Mouse (Mus musculus): Measurements from ENCODE around the gene Cyp21a1. TPM values are rescaled to one million over a fixed set of nuclear protein-coding genes. Genes with fewer than 3 reads are reported as not detected.
"Not testable (repeated sequence)": the region's sequence is repeated elsewhere in the genome, so short reads cannot be mapped to it uniquely, and the experiment has no call there.

Gene Cyp21a1
- polyA plus RNA-seq, 1 experiment from 2014 or later = not detected

DNA sequence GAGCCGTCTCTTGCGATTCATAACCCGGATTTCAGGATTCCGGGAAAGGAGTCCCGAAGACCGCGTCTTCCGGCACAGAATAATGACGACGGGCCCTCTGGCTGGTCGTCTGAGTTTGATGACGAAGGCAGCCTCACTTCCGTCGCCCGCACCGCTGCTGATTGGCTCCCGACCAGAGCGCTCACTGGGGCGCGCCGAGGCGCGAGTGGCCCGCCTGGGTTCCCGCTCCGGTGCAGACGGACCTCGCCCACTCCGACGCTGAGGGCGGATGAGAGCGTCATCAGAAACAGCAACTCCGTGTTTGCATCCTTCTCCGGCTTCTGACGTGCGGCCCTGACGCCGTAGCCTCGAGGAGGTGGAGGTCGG, 32.5 kb upstream of the Cyp21a1 start, which contains the start of the genes Stk19 and Dxo:
Gene Stk19 (minus strand): TSS at position 90 of the 366 bp plus-strand sequence.
Gene Dxo (plus strand): TSS at position 164 of the 366 bp plus-strand sequence.
- H3K9ac ChIP-seq (replicated peaks) = peak within 1 kb of the TSS; percentile 79
- H3K27ac ChIP-seq = peak within 1 kb of the TSS; percentile 64; the same call in 1 of the 2 replicates
- WGBS = under 1% methylated on average over 40 of the region's 40 CpGs
- H3K27me3 ChIP-seq = no peaks in the 10 kb centered on the region
- H3K4me1 ChIP-seq (replicated peaks) = peaks cover 28% of the 10 kb centered on the region
- H3K4me2 ChIP-seq = peak within 1 kb of the TSS; percentile 99
- no peaks in the 10 kb centered on the region for H3K9me3 ChIP-seq
- peak within 1 kb of the TSS; percentile 79 for H3K4me3 ChIP-seq (replicated peaks)
- peaks cover 61% of the 10 kb centered on the region for H3K36me3 ChIP-seq
- peak; percentile 86 for ATAC-seq (ENCODE audit: insufficient number of reproducible peaks, insufficient read depth, low FRiP score, low TSS enrichment, low read depth)

DNA sequence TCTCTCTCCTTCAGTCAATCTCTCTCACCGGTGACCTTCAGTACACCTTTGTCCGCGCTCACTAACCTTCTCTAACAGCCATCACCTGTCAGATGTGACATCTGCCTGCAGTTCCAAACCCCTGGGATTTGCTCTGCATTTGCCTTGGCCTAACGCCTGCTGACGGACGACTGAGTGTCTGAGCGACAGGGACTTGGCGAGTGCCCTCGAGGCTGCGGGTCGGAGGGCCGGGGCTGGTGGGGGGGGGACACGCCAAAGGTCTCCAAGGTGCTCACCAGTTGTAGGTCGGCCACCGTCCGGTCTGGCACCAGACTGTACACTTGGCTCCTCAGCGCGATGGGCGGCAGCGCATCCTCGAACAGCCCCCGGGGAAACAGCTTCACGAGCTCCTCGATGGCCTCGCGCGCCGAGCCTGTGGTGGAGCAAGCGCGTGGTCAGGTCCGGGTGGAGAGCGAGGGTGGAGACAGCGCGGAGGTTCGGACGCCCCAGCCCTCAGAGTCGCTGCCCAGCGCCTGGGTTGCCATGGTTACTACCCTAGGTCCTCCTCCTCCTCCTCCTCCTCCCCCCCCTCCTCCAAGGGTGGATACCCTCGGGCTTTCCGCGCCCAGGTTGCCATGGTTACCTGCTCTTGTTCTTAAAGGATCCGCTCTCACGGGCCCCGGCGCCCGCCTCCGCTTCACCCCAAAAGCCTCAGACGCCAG, 31.9 kb upstream of the Cyp21a1 start:
- H3K36me3 ChIP-seq = peaks cover 60% of the 10 kb centered on the region
- ATAC-seq (ENCODE audit: insufficient number of reproducible peaks, insufficient read depth, low FRiP score, low TSS enrichment, low read depth) = peak; percentile 67
- H3K4me3 ChIP-seq (replicated peaks) = peak overlapping the region; percentile 79
- peak overlapping the region; percentile 64; the same call in 1 of the 2 replicates for H3K27ac ChIP-seq
- no peaks in the 10 kb centered on the region for H3K27me3 ChIP-seq
- 4% methylated on average over 48 of the region's 48 CpGs for WGBS
- H3K9ac ChIP-seq (replicated peaks) = peak overlapping the region; percentile 79
- peaks cover 28% of the 10 kb centered on the region for H3K4me1 ChIP-seq (replicated peaks)
- peak overlapping the region; percentile 99 for H3K4me2 ChIP-seq
- no peaks in the 10 kb centered on the region for H3K9me3 ChIP-seq

DNA sequence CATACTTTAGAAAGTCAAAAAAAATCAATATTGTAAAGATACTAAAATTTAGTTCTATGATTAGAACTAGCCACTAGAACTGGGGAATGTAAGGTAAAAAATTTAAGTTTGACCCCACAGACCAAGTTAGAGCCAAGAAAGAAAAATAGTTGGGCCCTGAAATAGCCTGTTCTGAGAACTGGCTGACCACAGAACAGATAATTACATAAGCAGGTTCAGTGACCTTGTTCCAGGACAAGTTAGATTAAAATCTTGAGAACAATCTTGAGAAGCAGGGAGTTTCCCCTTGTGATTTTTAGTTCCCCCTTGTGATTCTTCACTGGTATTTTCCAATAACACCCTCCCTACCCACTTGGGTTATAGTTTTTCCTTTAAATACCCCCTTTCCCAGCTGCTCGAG, 26.4 kb upstream of the Cyp21a1 start:
- H3K27ac ChIP-seq; H3K9ac ChIP-seq (replicated peaks); ATAC-seq (ENCODE audit: insufficient number of reproducible peaks, insufficient read depth, low FRiP score, low TSS enrichment, low read depth); H3K4me2 ChIP-seq; H3K4me1 ChIP-seq (replicated peaks); H3K4me3 ChIP-seq (replicated peaks); H3K27me3 ChIP-seq; H3K9me3 ChIP-seq: not testable (repeated sequence)
- peaks cover 78% of the 10 kb centered on the region for H3K36me3 ChIP-seq
- 83% methylated on average over 1 of the region's 1 CpGs for WGBS

DNA sequence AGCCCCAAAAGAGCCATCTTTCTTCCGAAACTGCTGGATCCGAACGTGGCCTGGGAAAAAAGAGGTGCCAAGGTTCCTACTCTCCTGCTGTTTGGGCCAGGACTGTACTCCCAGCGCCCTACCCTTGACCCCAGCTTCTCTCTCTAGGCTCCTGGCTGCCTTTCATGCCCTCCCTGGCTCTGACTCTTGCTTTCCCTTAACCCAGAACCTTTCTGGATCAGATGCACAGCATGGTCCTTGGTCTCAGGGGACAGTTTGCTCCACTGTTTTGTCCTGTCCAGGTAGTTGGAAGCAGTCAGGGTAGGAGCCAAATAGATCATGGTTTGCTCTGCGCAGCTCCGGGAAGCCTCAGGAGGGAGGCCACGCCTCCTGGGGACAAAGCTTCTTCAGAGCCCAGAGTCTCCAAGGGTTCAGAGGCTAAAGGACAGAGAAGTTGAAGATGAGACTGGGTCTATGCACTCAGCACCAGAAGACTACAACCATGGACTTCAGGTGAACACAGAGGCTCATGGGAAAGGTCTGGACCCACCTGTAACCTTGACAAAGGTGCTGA, 10.5 kb upstream of the Cyp21a1 start:
- Histone ChIP-seq H3K4me3 (replicated peaks) (no peak overlapping the region), H3K4me1 (replicated peaks) (no peaks in the 10 kb centered on the region), H3K36me3 (no peaks in the 10 kb centered on the region), H3K27me3 (no peaks in the 10 kb centered on the region), H3K27ac (no peak overlapping the region), H3K9me3 (no peaks in the 10 kb centered on the region), H3K9ac (replicated peaks) (no peak overlapping the region), H3K4me2 (no peak overlapping the region)
- no peak for ATAC-seq (ENCODE audit: insufficient number of reproducible peaks, insufficient read depth, low FRiP score, low TSS enrichment, low read depth)
- 83% methylated on average over 7 of the region's 7 CpGs for WGBS

DNA sequence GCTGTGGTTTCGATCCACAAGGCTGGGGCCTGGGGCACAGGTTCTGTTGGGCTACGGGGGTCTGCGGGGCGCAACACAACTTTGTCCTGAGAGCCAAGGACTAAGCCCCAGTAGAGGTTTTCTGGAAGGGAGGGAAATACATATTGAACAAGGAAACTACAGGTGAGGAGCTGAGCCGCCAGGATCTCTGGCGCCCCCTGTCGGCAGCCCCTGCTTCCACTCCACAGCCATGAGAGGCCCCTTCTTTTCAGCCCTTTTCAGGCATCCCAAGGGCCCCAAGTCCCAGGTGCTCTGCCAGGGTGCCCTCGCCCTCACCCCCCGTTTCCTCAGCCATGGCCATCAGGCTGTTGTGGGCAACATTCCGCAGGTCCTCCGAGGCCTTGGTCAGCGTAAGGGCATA, 9.4 kb upstream of the Cyp21a1 start:
- not testable (repeated sequence) for H3K27me3 ChIP-seq; H3K36me3 ChIP-seq; H3K4me2 ChIP-seq; ATAC-seq (ENCODE audit: insufficient number of reproducible peaks, insufficient read depth, low FRiP score, low TSS enrichment, low read depth); H3K4me1 ChIP-seq (replicated peaks); H3K4me3 ChIP-seq (replicated peaks); H3K27ac ChIP-seq; H3K9ac ChIP-seq (replicated peaks); H3K9me3 ChIP-seq
- WGBS = 60% methylated on average over 12 of the region's 12 CpGs

DNA sequence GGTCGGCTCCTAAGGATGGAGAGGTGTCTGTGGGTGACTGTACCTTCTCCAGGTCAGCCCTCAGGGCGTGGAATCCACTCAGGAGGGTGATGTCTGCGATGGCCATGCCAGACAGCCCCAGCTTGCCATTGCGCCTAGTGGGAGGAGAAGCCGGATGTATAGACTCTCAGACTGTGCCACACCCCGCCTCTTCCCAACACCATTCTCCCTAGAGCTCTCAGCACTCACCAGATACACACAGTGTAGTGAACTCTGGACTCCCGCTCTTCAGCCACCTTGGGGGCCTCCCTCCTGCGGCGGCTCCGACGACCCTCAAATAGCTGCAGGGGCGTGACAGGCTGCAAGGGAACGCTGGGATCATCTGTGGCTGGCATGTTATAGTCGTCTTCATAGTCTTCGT, 6.9 kb upstream of the Cyp21a1 start:
- H3K4me3 ChIP-seq (replicated peaks) = no peak overlapping the region
- H3K4me2 ChIP-seq = no peak overlapping the region
- no peak overlapping the region for H3K27ac ChIP-seq
- no peak overlapping the region for H3K9ac ChIP-seq (replicated peaks)
- H3K27me3 ChIP-seq = no peaks in the 10 kb centered on the region
- no peaks in the 10 kb centered on the region for H3K9me3 ChIP-seq
- WGBS = 73% methylated on average over 15 of the region's 15 CpGs
- ATAC-seq (ENCODE audit: insufficient number of reproducible peaks, insufficient read depth, low FRiP score, low TSS enrichment, low read depth) = no peak
- no peaks in the 10 kb centered on the region for H3K36me3 ChIP-seq
- H3K4me1 ChIP-seq (replicated peaks) = no peaks in the 10 kb centered on the region

DNA sequence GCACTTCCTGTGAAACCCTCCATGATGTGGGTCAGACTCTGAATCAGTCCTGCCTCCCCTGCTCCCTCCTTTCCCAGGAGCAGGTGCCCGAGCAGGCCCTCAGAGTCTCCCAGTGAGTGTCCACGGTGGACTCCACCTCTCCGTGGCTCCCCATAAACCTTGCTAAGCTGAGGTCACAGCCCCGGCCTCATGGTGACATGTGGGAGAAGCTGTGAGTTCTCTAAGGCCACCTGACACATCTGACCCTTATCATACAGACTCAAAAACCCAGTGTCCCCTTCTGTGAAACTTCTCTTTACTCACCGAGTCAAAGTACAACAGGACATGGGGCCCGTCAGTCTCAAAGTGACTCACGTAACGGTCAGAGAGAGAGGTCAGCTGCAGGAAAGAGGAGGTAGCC, 6.5 kb upstream of the Cyp21a1 start:
- not testable (repeated sequence) for H3K9ac ChIP-seq (replicated peaks); H3K4me2 ChIP-seq; H3K4me3 ChIP-seq (replicated peaks); H3K27me3 ChIP-seq; H3K36me3 ChIP-seq; H3K9me3 ChIP-seq; H3K4me1 ChIP-seq (replicated peaks); ATAC-seq (ENCODE audit: insufficient number of reproducible peaks, insufficient read depth, low FRiP score, low TSS enrichment, low read depth); H3K27ac ChIP-seq
- 78% methylated on average over 8 of the region's 8 CpGs for WGBS

DNA sequence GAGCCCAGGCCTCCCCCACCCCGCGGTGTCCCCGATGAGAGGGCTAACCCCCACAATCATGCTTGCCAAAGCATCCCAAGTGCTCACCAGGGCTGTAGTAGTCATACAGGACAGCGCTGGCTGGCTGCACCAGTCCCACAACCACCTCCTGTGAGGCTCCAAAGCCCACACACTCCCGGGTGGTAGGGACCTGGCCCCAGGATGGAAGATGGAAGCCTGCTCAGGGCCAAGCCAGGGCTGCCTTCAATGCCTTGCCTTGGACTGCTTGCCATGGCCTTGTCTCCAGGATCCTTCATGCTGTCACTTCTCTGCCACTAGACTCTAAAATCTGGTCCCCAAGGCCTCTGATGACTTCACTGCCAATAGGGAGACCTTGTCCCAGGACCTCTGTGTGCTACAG, 6.0 kb upstream of the Cyp21a1 start:
- not testable (repeated sequence) for H3K4me2 ChIP-seq; H3K9ac ChIP-seq (replicated peaks); H3K27me3 ChIP-seq; H3K36me3 ChIP-seq; H3K27ac ChIP-seq; H3K4me3 ChIP-seq (replicated peaks); H3K4me1 ChIP-seq (replicated peaks); H3K9me3 ChIP-seq; ATAC-seq (ENCODE audit: insufficient number of reproducible peaks, insufficient read depth, low FRiP score, low TSS enrichment, low read depth)
- WGBS = 91% methylated on average over 5 of the region's 5 CpGs

DNA sequence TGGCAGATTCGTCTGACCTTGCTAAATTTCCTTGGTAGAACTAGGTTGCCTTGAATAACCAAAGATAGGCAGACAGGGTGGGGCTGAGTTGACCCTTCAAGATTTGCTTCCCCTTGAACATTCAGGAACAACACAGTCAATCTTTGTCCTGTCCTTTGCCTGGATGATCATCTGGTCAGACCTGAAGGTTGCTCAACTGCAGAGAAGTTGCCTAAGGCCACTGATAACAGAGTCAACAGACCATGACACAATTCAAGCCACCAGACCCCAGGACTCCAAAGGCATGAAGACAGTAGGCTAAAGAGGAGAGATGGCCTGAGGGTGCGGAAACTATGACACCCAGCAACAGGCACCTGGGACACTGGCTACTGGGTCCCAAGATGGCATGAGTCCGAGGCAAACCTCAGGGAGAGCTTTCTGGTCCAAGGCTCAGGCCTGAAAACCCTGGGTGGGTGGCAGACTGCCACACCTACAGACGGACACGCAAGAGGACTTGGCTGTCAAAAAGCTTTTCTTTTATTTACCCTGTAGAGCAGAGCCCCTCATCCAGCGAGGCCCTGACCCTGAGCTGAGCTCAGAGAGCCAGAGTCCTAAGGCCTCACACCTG, 4.3 kb upstream of the Cyp21a1 start:
- WGBS = 85% methylated on average over 6 of the region's 6 CpGs

DNA sequence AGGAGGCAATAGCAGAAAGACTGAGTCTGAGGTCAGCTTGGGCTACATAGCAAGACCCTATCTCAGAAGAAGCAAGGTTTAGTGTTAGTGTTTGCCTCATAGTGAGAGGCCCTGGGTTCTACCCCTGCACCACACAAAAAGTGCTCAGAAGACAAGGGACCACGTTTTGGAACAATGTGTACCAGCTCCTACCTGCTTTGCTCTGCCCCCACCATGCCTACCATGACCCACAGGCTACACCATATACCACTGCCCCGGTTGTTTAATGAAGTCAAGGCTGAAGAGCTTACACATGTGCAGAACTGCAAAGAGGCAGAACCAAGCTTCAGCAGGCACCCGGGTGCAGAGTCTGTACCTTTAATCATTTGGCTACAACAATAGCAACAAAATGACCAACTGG, 2.8 kb upstream of the Cyp21a1 start:
- H3K27me3 ChIP-seq = no peaks in the 10 kb centered on the region
- 70% methylated on average over 3 of the region's 3 CpGs for WGBS
- H3K4me1 ChIP-seq (replicated peaks) = no peaks in the 10 kb centered on the region
- H3K4me3 ChIP-seq (replicated peaks) = no peak overlapping the region
- H3K9me3 ChIP-seq = peaks cover 6% of the 10 kb centered on the region
- no peak overlapping the region for H3K9ac ChIP-seq (replicated peaks)
- no peak overlapping the region for H3K27ac ChIP-seq
- H3K4me2 ChIP-seq = no peak overlapping the region
- no peaks in the 10 kb centered on the region for H3K36me3 ChIP-seq
- no peak for ATAC-seq (ENCODE audit: insufficient number of reproducible peaks, insufficient read depth, low FRiP score, low TSS enrichment, low read depth)

More for the DNA sequence above, 4.3 kb upstream of the Cyp21a1 start:
- Histone ChIP-seq H3K4me3 (replicated peaks) (no peak overlapping the region), H3K27ac (no peak overlapping the region), H3K9me3 (peaks cover 6% of the 10 kb centered on the region), H3K4me2 (no peak overlapping the region), H3K27me3 (no peaks in the 10 kb centered on the region), H3K36me3 (no peaks in the 10 kb centered on the region), H3K4me1 (replicated peaks) (no peaks in the 10 kb centered on the region), H3K9ac (replicated peaks) (no peak overlapping the region)
- ATAC-seq (ENCODE audit: insufficient number of reproducible peaks, insufficient read depth, low FRiP score, low TSS enrichment, low read depth) = no peak

DNA sequence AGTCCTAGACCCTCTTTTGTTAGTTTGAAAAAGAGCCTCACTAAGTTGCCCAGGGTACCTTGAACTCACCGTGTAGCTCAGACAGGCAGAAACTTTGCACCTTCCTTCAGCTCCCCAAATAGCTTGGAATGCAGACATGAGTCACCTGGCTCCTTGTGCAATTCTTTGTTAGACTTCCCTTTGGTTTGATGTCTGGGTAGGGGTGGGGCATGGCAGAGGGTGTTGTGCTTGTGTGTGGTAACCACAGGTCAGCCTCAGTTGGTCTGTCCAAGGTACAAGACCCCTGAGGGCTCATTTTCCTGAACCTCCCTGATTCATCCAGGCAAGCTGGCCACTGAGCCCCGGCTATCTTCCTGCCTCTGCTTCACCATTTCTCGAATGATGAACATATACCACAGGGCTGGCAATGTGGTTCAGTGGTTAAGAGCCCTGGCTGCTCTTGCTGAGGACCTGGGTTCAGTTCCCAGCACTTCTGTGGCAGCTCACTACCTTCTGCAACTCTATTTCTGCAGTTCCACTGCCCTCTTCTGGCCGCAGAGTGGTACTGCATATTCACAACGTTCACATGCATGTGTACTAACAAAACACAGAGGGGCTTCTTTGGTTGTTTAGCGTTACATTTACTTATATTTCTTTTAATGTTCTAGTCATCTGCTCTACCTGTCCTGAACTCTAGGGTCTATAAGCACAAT, 656 bp upstream of the Cyp21a1 start:
- Histone ChIP-seq H3K4me1 (replicated peaks) (no peaks in the 10 kb centered on the region), H3K27ac (no peak overlapping the region), H3K27me3 (no peaks in the 10 kb centered on the region), H3K9ac (replicated peaks) (no peak overlapping the region), H3K4me3 (replicated peaks) (no peak overlapping the region), H3K9me3 (peaks cover 6% of the 10 kb centered on the region), H3K4me2 (no peak overlapping the region), H3K36me3 (no peaks in the 10 kb centered on the region)
- 73% methylated on average over 6 of the region's 6 CpGs for WGBS
- ATAC-seq (ENCODE audit: insufficient number of reproducible peaks, insufficient read depth, low FRiP score, low TSS enrichment, low read depth) = no peak

Data from limb, embryonic 12.5 days (tissue).